Mouse (Mus musculus): ENCODE measurements around the gene Fam178b. TPM values are rescaled to one million over a fixed set of nuclear protein-coding genes. Genes with fewer than 3 reads are reported as not detected.

Gene Fam178b
- polyA plus RNA-seq (2021; fragmentation: Nextera tagmentation): 0.68 and 1.2 TPM in 2 replicates
- long read RNA-seq, experiment 1: 0 reads
- long read RNA-seq, experiment 2, partial matches to known transcripts: 0 of 1 reads
- long read RNA-seq, experiment 2, other reads (novel, unspliced or antisense): 1 of 1 reads

GRCm38 (mm10) chr1:36682620-36683355 is at the start of gene Fam178b:
TSS of gene Fam178b (minus strand) at chr1:36683183.

DNA sequence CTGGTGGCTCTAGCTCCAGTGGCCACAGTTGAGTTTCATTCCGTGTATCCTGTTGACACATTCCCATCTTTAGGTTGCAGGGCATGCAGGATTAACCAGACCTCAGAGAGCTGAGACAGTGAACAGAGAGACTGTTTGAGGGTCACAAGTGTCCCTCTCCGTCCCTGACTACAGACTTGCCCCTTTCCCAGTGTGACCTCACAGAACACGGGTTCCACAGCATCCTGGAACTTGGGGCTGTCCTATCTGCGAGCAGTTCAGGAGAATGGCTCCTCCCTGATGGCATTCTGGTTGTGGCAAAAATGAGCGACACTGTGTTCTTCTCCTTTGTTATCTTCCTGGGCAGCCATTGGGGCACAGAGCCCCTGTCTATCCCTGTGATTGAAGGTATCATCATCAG is 31.3 kb upstream of the Fam178b start, which contains the start of gene Actr1b:
Gene Actr1b, minus strand, starts transcription at position 112 of the 400 bp plus-strand sequence.

DNA sequence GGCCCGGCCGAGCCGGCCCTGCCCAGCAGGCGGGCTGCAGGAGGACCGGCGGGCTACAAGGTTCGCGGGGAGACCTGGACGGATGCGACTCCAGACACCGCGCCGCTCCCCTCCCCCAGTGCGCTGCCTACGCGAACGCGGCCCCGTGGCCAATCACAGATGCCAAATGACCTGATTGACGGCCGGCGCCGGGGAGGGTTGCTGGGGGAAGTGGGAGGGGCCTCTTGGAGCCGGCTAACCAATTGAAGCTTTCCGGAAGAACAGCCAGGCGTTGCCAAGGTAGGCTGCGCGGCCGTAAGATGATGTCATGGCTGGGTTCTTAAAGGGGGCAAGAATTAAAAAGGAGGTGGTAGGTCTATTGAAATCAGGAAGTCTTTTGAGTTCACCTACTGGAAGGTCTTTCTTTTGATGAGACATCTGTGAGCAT is 26.9 kb upstream of the Fam178b start, which contains the start of gene 4933424G06Rik:
Gene 4933424G06Rik, plus strand, starts transcription at position 296 of the 427 bp plus-strand sequence.

GRCm38 (mm10) chr1:36691271-36692155 is 8.5 kb upstream of the Fam178b start, which contains the start of gene Cox5b:
TSS of gene Cox5b (plus strand) at chr1:36691449.

DNA sequence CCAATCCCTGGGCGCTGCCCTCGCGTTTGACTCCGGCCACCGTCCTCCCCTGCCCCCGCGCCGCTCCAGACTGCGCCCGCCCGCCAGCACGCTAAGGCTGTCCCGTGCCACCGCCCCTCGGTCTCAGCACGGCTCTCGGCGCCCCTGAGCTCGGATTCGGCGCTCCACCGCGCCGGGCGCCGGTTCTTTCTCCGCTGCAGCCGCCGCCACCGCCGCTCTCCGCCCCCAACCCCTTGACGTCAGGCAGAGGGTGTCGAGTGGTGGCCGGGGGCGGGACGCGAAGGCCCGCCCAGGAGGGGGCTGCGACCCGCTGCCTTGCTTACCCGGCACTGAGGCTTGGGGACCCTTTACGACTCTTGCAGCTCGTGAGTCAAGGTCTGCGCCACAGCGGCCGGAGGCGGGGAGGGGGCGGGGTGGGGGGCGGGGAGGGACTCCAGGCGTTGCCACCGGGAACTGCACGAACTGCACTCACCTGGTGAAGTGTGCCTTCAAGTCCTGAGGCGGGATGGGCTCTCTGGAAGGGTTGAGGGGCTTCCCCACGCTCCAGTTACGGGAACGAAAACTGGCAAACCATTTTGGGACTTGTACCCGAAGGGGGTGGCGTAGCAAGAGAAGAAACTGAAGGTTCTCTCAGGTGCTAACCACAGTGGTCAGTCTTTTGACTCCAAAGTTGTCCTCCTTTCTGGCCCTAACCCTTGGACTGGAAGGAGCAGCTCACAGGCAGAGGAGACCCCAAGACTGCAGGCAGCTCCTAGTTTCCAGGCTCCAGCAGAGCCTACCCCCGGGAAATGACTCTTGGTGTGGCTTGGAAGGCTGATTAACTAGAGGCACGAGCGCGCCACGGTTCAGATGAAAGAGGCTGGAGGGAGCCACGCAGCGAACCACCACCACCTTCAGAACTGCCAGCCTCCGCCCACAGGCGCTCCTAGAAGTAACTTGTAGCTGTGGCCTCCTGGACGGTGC is 124.7 kb downstream of the Fam178b start, which contains the start of gene Sema4c:
Gene Sema4c, minus strand, starts transcription at position 319 of the 963 bp plus-strand sequence.

GRCm38 (mm10) chr1:36546888-36547471 is 136.0 kb downstream of the Fam178b start, which contains the start of gene Ankrd39:
TSS of gene Ankrd39 (minus strand) at chr1:36547445.

DNA sequence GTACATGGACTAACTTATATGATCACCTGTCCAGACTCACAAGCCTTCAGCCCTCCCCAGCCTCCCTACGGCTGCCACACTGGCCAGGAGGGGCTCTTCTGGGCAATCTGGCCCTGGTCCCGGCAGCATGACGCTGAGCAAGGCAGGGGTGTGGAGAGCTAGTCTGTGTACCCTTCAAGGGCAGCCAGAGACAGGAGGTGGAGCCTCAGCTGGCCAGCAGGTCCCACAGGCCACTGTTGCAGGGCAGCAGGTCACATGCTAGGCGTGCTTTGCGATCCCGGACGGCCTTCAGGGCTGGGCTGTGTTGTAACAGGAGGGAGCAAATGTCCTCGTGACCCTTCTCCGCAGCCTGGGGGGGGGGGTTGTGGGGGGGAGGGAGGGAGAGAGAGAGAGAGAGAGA is 143.8 kb downstream of the Fam178b start, which contains the start of gene Gm42417:
Gene Gm42417, minus strand, starts transcription at position 244 of the 400 bp plus-strand sequence.

GRCm38 (mm10) chr1:36536783-36537182 is 146.2 kb downstream of the Fam178b start, which contains the start of gene Ankrd23:
TSS of gene Ankrd23 (minus strand) at chr1:36536883.

Other genes starting within 250 kb of the Fam178b start
- 27.2 and 32.8 TPM in 2 replicates for gene Lman2l, start 237.9 kb downstream of the Fam178b start, polyA plus RNA-seq (2021; fragmentation: Nextera tagmentation)
- gene Cnnm4, start 211.6 kb downstream of the Fam178b start, polyA plus RNA-seq (2021; fragmentation: Nextera tagmentation): 15.2 and 15.3 TPM in 2 replicates
- 3.1 and 3.3 TPM in 2 replicates for gene Cnnm3, start 171.3 kb downstream of the Fam178b start, polyA plus RNA-seq (2021; fragmentation: Nextera tagmentation)
- 0.32 and 1.3 TPM in 2 replicates for gene Ankrd23, start 146.3 kb downstream of the Fam178b start, polyA plus RNA-seq (2021; fragmentation: Nextera tagmentation)
- 0.17 TPM in 1 of 2 replicates, not detected in the other for gene Gm42417, start 143.8 kb downstream of the Fam178b start, polyA plus RNA-seq (2021; fragmentation: Nextera tagmentation)
- 18.0 and 22.5 TPM in 2 replicates for gene Ankrd39, start 135.7 kb downstream of the Fam178b start, polyA plus RNA-seq (2021; fragmentation: Nextera tagmentation)
- gene Sema4c, start 124.8 kb downstream of the Fam178b start, polyA plus RNA-seq (2021; fragmentation: Nextera tagmentation): 0.31 and 1.8 TPM in 2 replicates
- gene Cox5b, start 8.3 kb upstream of the Fam178b start, polyA plus RNA-seq (2021; fragmentation: Nextera tagmentation): 2,762 and 2,805 TPM in 2 replicates
- gene 4933424G06Rik, start 27.0 kb upstream of the Fam178b start, polyA plus RNA-seq (2021; fragmentation: Nextera tagmentation): 0.30 and 0.47 TPM in 2 replicates
- 164 and 184 TPM in 2 replicates for gene Actr1b, start 31.2 kb upstream of the Fam178b start, polyA plus RNA-seq (2021; fragmentation: Nextera tagmentation)
- 0.79 and 1.2 TPM in 2 replicates for gene Zap70, start 78.6 kb upstream of the Fam178b start, polyA plus RNA-seq (2021; fragmentation: Nextera tagmentation)